Mouse (Mus musculus) thymus, adult 18-20 months (tissue): Measurements from ENCODE around the gene Nrsn2.
A peak's percentile ranks its signal among the peaks of the same experiment; 100 is the strongest.

Experiments used
- DNase-seq, 2 experiments: peaks; one replicate each; pipeline ENCODE4 v3.0.0; 2022; ENCODE audit warnings: mixed read lengths in 2 of 2

Gene Nrsn2

GRCm38 (mm10) chr2:152376345-152376741 is at the start of gene Nrsn2:
TSS of gene Nrsn2 (minus strand) at chr2:152376638.
- DNase-seq, result no peak

- no peak for DNase-seq
Observed at GRCm38 (mm10) chr2:152415786-152416185, 39.3 kb upstream of the Nrsn2 start.

GRCm38 (mm10) chr2:152415287-152415686 is 38.8 kb upstream of the Nrsn2 start, which contains the start of gene 6820408C15Rik:
TSS of gene 6820408C15Rik (plus strand) at chr2:152415587.
- DNase-seq, result no peak

- DNase-seq, result peak; percentile 18 to 19
Observed at GRCm38 (mm10) chr2:152414591-152415165, 38.2 kb upstream of the Nrsn2 start, which contains the start of gene Zcchc3. TSS of gene Zcchc3 (minus strand) at chr2:152415027.

GRCm38 (mm10) chr2:152413765-152414584 is 37.5 kb upstream of the Nrsn2 start:
- DNase-seq, result no peak

GRCm38 (mm10) chr2:152413158-152413764 is 36.8 kb upstream of the Nrsn2 start:
- no peak for DNase-seq

- DNase-seq, result no peak
Observed at GRCm38 (mm10) chr2:152412526-152413157, 36.2 kb upstream of the Nrsn2 start.

- DNase-seq, result no peak
Observed at GRCm38 (mm10) chr2:152411471-152411870, 35.0 kb upstream of the Nrsn2 start.

GRCm38 (mm10) chr2:152410971-152411371 is 34.5 kb upstream of the Nrsn2 start:
- no peak for DNase-seq

- no peak for DNase-seq
Observed at GRCm38 (mm10) chr2:152409781-152410180, 33.3 kb upstream of the Nrsn2 start.

GRCm38 (mm10) chr2:152406126-152406525 is 29.7 kb upstream of the Nrsn2 start:
- DNase-seq, result peak; percentile 80

GRCm38 (mm10) chr2:152399122-152399542 is 22.7 kb upstream of the Nrsn2 start:
- DNase-seq, result no peak

GRCm38 (mm10) chr2:152398691-152399090 is 22.3 kb upstream of the Nrsn2 start:
- peak; percentile 65 for DNase-seq

- peak; percentile 81 to 85 for DNase-seq
Observed at GRCm38 (mm10) chr2:152397680-152398435, 21.4 kb upstream of the Nrsn2 start, which contains the start of gene Sox12. TSS of gene Sox12 (minus strand) at chr2:152398063.

- peak; percentile 62 to 65 for DNase-seq
Observed at GRCm38 (mm10) chr2:152397004-152397589, 20.7 kb upstream of the Nrsn2 start.

- DNase-seq, result peak; percentile 54 to 59
Observed at GRCm38 (mm10) chr2:152396110-152397003, 19.9 kb upstream of the Nrsn2 start.

- DNase-seq, result no peak
Observed at GRCm38 (mm10) chr2:152395271-152395920, 19.0 kb upstream of the Nrsn2 start.

- no peak for DNase-seq
Observed at GRCm38 (mm10) chr2:152393225-152394017, 17.0 kb upstream of the Nrsn2 start.

- no peak for DNase-seq
Observed at GRCm38 (mm10) chr2:152392786-152393185, 16.3 kb upstream of the Nrsn2 start.
